Mouse (Mus musculus) lung, adult 2 months (tissue): ENCODE data around the gene Kdm5a.

ENCODE experiments used
- CTCF ChIP-seq: fragments of 200-500 bp; IDR thresholded peaks from 2 replicates; pipeline ENCODE4 v1.5.1; 2011; ENCODE audit warnings: mild to moderate bottlenecking, low read length, control low read depth; ENCODE audit not compliant: insufficient read depth
- POLR2A ChIP-seq: fragments of 200-500 bp; IDR thresholded peaks from 2 replicates; pipeline ENCODE4 v1.6.1; 2011; ENCODE audit warnings: low read depth, mild to moderate bottlenecking, control low read depth, low read length, borderline replicate concordance; ENCODE audit errors: extremely low read depth

- TF ChIP-seq CTCF (no peak), POLR2A (no peak)
These were observed 129.7 kb downstream of the Kdm5a start, which contains the start of gene Tmem121b for GRCm38 (mm10) chr6:120493374-120494181.
